In the genomic region with DNA sequence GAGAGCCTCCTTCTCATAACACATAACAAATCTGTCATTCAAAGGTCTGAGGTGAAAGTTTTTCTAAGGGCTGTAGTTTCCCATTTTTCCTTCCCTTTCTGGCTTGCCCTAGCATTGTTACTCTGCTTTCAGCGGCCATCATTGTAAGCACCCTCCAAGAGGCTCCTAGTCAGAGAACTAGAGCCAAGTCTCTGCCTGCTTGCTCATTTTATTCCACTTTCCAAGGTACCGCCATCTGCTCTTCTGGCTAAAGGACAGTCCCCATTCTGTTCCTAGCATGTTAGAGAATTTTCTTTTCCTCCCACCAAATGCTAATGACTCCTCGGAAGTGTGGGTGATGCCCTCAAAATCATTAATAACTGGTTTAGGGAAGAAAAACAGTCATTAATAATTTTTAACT, we compare ENCODE assay signal across 25 mouse cellular contexts.
DNase-seq lines count a peak whose midpoint lies in the region; ATAC-seq and TF ChIP-seq lines count a peak whose summit lies in the region.
"Had no signal": no experiment of that assay in that cellular context is flagged by ENCODE, and none has a peak within 500 bp of the region (broad histone marks: within the 10 kb centered on the region; RNA-seq: fewer than 3 reads in every experiment).

No protein-coding gene starts in this region.

- H3K9ac ChIP-seq in intestine, postnatal 0 days (ENCODE audit: low read depth, low read length): no peak overlapping the region
- H3K9ac ChIP-seq in kidney, embryonic 14.5 days (ENCODE audit: low read depth, low read length): no peak overlapping the region
- H3K9ac ChIP-seq: hindbrain, embryonic 12.5 days; limb, embryonic 12.5 days; liver, postnatal 0 days had no signal

- H3K4me3 ChIP-seq in intestine, postnatal 0 days (ENCODE audit: low read depth, low read length): no peak overlapping the region
- H3K4me3 ChIP-seq in kidney, embryonic 14.5 days (ENCODE audit: low read length): no peak overlapping the region
- H3K4me3 ChIP-seq: embryonic facial prominence, embryonic 10.5 days; hindbrain, embryonic 12.5 days; limb, embryonic 12.5 days had no signal

- WGBS in intestine, postnatal 0 days: 75% methylated on average over 3 of the region's 3 CpGs
- WGBS in kidney, embryonic 14.5 days: 70% methylated on average over 3 of the region's 3 CpGs

- H3K4me2 ChIP-seq in intestine, postnatal 0 days (replicated peaks; ENCODE audit: low read depth): no peak overlapping the region
- no peak overlapping the region for H3K4me2 ChIP-seq in kidney, embryonic 14.5 days (replicated peaks; ENCODE audit: low read depth, low read length)
- H3K4me2 ChIP-seq: heart, embryonic 11.5 days; hindbrain, embryonic 12.5 days; limb, embryonic 12.5 days; liver, embryonic 11.5 days had no signal

- ATAC-seq in cerebellum, adult (ENCODE audit: insufficient number of reproducible peaks, low FRiP score, low TSS enrichment): peak; percentile 93
- ATAC-seq in intestine, postnatal 0 days: no peak
- ATAC-seq in kidney, embryonic 14.5 days (ENCODE audit: low FRiP score, low TSS enrichment): no peak
- ATAC-seq: activated CD4-positive, CD25-positive, alpha-beta regulatory T cell, adult 4 months; liver, postnatal 0 days; lung, postnatal 0 days; midbrain, embryonic 16.5 days had no signal

- no peak for DNase-seq in cerebellum, postnatal 4 days (ENCODE audit: low spot score in 2 of 2)
- peak; percentile 28 for DNase-seq in left cerebral cortex, postnatal 4 days
- DNase-seq in left cerebral cortex, adult 9 months (ENCODE audit: low spot score in 2 of 2): no peak
- peak; percentile 82 for DNase-seq in cerebellum, adult 9-11 months
- DNase-seq: adrenal gland, postnatal 10 days; gastrocnemius, postnatal 14 days; heart, adult 11 months; kidney, adult 18-20 months; kidney, postnatal 10 days; liver, postnatal 0 days; right cerebral cortex, adult 18-20 months; right cerebral cortex, postnatal 4 days; thymus, postnatal 14 days had no signal

- no peaks in the 10 kb centered on the region for H3K4me1 ChIP-seq in intestine, postnatal 0 days (replicated peaks; ENCODE audit: control insufficient read depth, insufficient read depth, low read length)
- no peaks in the 10 kb centered on the region for H3K4me1 ChIP-seq in kidney, embryonic 14.5 days (ENCODE audit: control insufficient read depth, insufficient read depth, low read length)

- intact Hi-C loops in left cerebral cortex, postnatal 4 days (cut with DNase I): loop anchor here (10.0 kb wide), 1 partner anchor 147 kb away; no protein-coding TSS in a partner anchor

- no peak for TF ChIP-seq CTCF in intestine, postnatal 0 days (IDR thresholded peaks at IDR 0.05; ENCODE audit: low read depth)

- no peaks in the 10 kb centered on the region for H3K9me3 ChIP-seq in intestine, postnatal 0 days (ENCODE audit: control insufficient read depth)
- no peaks in the 10 kb centered on the region for H3K9me3 ChIP-seq in kidney, embryonic 14.5 days (ENCODE audit: control insufficient read depth, low read length)
- H3K9me3 ChIP-seq: embryonic facial prominence, embryonic 10.5 days; hindbrain, embryonic 12.5 days; limb, embryonic 12.5 days had no signal

- H3K27ac ChIP-seq in intestine, postnatal 0 days (ENCODE audit: low read depth, low read length): no peak overlapping the region
- no peak overlapping the region for H3K27ac ChIP-seq in kidney, embryonic 14.5 days (ENCODE audit: low read depth, low read length)
- H3K27ac ChIP-seq: embryonic facial prominence, embryonic 10.5 days; hindbrain, embryonic 12.5 days; limb, embryonic 12.5 days; macrophage had no signal

- H3K27me3 ChIP-seq in intestine, postnatal 0 days (replicated peaks; ENCODE audit: control insufficient read depth, insufficient read depth, low read length): no peaks in the 10 kb centered on the region
- no peaks in the 10 kb centered on the region for H3K27me3 ChIP-seq in kidney, embryonic 14.5 days (ENCODE audit: control insufficient read depth, insufficient read depth, low read length)
- H3K27me3 ChIP-seq: limb, embryonic 12.5 days had no signal

- no peaks in the 10 kb centered on the region for H3K36me3 ChIP-seq in intestine, postnatal 0 days (ENCODE audit: control insufficient read depth, insufficient read depth)
- no peaks in the 10 kb centered on the region for H3K36me3 ChIP-seq in kidney, embryonic 14.5 days (ENCODE audit: control insufficient read depth, insufficient read depth, low read length)
- H3K36me3 ChIP-seq: embryonic facial prominence, embryonic 10.5 days; hindbrain, embryonic 12.5 days; limb, embryonic 12.5 days had no signal

Comparison
In these comparisons a context has a peak if more than half of its experiments do, and no peak if none do; other contexts are left out.
1. DNase-seq: peak in left cerebral cortex, postnatal 4 days (single experiment) and cerebellum, adult 9-11 months (single experiment); none in cerebellum, postnatal 4 days (0 of 2) and left cerebral cortex, adult 9 months (0 of 2).